Mouse (Mus musculus) lung, embryonic 16.5 days (tissue): ENCODE data around the gene Wbp1l. TPM values are rescaled to one million over a fixed set of nuclear protein-coding genes. Genes with fewer than 3 reads are reported as not detected.

Experiments
- ATAC-seq: fragments of 200-750 bp; cut with Nextera tagmentation; 2 replicates; pipeline ENCODE4 v1.8.0; 2017; ENCODE audit warnings: low read depth, mild to moderate bottlenecking, moderate library complexity
- H3K27ac ChIP-seq: fragments of 300-500 bp; sonication (generic); 2 replicates; pipeline ENCODE4 v1.5.1; 2014; ENCODE audit warnings: mild to moderate bottlenecking, control low read depth, low read length
- H3K27me3 ChIP-seq: fragments of 300-500 bp; sonication (generic); 2 replicates; pipeline ENCODE4 v1.6.1; 2014; ENCODE audit warnings: low read depth, low read length, mixed read lengths; ENCODE audit not compliant: control insufficient read depth, insufficient read depth
- H3K36me3 ChIP-seq: fragments of 300-500 bp; sonication (generic); 2 replicates; pipeline ENCODE4 v1.6.1; 2014; ENCODE audit warnings: low read length; ENCODE audit not compliant: control insufficient read depth, insufficient read depth
- H3K4me1 ChIP-seq: fragments of 300-500 bp; sonication (generic); replicated peaks from 2 replicates; pipeline ENCODE4 v1.6.1; 2014; ENCODE audit warnings: low read length, mixed read lengths; ENCODE audit not compliant: control insufficient read depth, insufficient read depth
- H3K4me2 ChIP-seq: fragments of 300-500 bp; sonication (generic); 2 replicates; pipeline ENCODE4 v1.6.1; 2014; ENCODE audit warnings: low read depth, low read length, control low read depth
- H3K4me3 ChIP-seq: fragments of 300-500 bp; sonication (generic); 2 replicates; pipeline ENCODE4 v1.5.1; 2014; ENCODE audit warnings: mild to moderate bottlenecking, low read length, control low read depth
- H3K9ac ChIP-seq: fragments of 300-500 bp; sonication (generic); 2 replicates; pipeline ENCODE4 v1.6.1; 2014; ENCODE audit warnings: low read length, control low read depth
- H3K9me3 ChIP-seq: fragments of 300-500 bp; sonication (generic); 2 replicates; pipeline ENCODE4 v1.6.1; 2016; ENCODE audit warnings: low read length; ENCODE audit not compliant: control insufficient read depth
- WGBS: fragments of 180-500 bp; shearing (Covaris S2); extraction: QIAGEN DNeasy Blood & Tissue Kit; methylation state at CpG from one replicate; pipeline ENCODE4 v1.1.7; 2014; 5-methylcytosine and 5-hydroxymethylcytosine counted together
- polyA plus RNA-seq: library from polyadenylated mRNA; unstranded; fragments of >200 nt; fragmentation: Nextera tagmentation; extraction: Ambion mirVana; gene quantifications from 2 replicates; pipeline ENCODE4 v1.2.1, GENCODE M21; 2015

The Wbp1l gene
- polyA plus RNA-seq, 1 experiment from 2014 or later, result 43.9 TPM

GRCm38 (mm10) chr19:46697840-46698517, 99.1 kb downstream of the Wbp1l start:
- no peak for ATAC-seq
- no peaks in the 10 kb centered on the region for H3K9me3 ChIP-seq
- H3K9ac ChIP-seq, result no peak overlapping the region
- whole genome bisulfite sequencing, result 51% methylated on average over 19 of the region's 19 CpGs
- 0 out of 2 replicates have a peak, but pooled peaks cover 2% of the 10 kb centered on the region for H3K36me3 ChIP-seq
- no peaks in the 10 kb centered on the region for H3K27me3 ChIP-seq
- H3K4me1 ChIP-seq, result peaks cover 3% of the 10 kb centered on the region; the same call in 1 of the 2 replicates
- H3K4me2 ChIP-seq, result no peak overlapping the region
- no peak overlapping the region for H3K4me3 ChIP-seq
- H3K27ac ChIP-seq, result no peak overlapping the region

- H3K9ac ChIP-seq, result no peak overlapping the region
- no peak for ATAC-seq
- H3K4me2 ChIP-seq, result no peak overlapping the region
- no peaks in the 10 kb centered on the region for H3K27me3 ChIP-seq
- no peak overlapping the region for H3K4me3 ChIP-seq
- H3K36me3 ChIP-seq, result 0 out of 2 replicates have a peak, but pooled peaks cover 2% of the 10 kb centered on the region
- H3K27ac ChIP-seq, result no peak overlapping the region
- no peaks in the 10 kb centered on the region for H3K4me1 ChIP-seq
- 69% methylated on average over 10 of the region's 10 CpGs for WGBS
- H3K9me3 ChIP-seq, result no peaks in the 10 kb centered on the region
Measured at GRCm38 (mm10) chr19:46699011-46699481, 100.2 kb downstream of the Wbp1l start.

GRCm38 (mm10) chr19:46701156-46701555, 102.3 kb downstream of the Wbp1l start:
- WGBS, result 62% methylated on average over 9 of the region's 9 CpGs
- ATAC-seq, result no peak

GRCm38 (mm10) chr19:46705779-46706495, 107.1 kb downstream of the Wbp1l start:
- H3K4me3 ChIP-seq, result no peak overlapping the region
- 52% methylated on average over 7 of the region's 7 CpGs for WGBS
- no peaks in the 10 kb centered on the region for H3K9me3 ChIP-seq
- no peak overlapping the region for H3K4me2 ChIP-seq
- H3K4me1 ChIP-seq, result peaks cover 7% of the 10 kb centered on the region
- 0 out of 2 replicates have a peak, but pooled peaks cover 2% of the 10 kb centered on the region for H3K36me3 ChIP-seq
- no peak overlapping the region for H3K9ac ChIP-seq
- H3K27ac ChIP-seq, result no peak overlapping the region
- no peak for ATAC-seq
- H3K27me3 ChIP-seq, result no peaks in the 10 kb centered on the region

More at GRCm38 (mm10) chr19:46701156-46701555, 102.3 kb downstream of the Wbp1l start:
- Histone ChIP-seq H3K27me3 (no peaks in the 10 kb centered on the region), H3K4me3 (no peak overlapping the region), H3K4me1 (no peaks in the 10 kb centered on the region), H3K9me3 (no peaks in the 10 kb centered on the region), H3K27ac (no peak overlapping the region), H3K36me3 (0 out of 2 replicates have a peak, but pooled peaks cover 2% of the 10 kb centered on the region), H3K9ac (no peak overlapping the region), H3K4me2 (no peak overlapping the region)

- Histone ChIP-seq H3K4me2 (peak overlapping the region; percentile 90), H3K9me3 (no peaks in the 10 kb centered on the region), H3K4me1 (peaks cover 7% of the 10 kb centered on the region), H3K27ac (no peak overlapping the region), H3K27me3 (no peaks in the 10 kb centered on the region), H3K36me3 (no peaks in the 10 kb centered on the region), H3K9ac (peak overlapping the region; percentile 77), H3K4me3 (peak overlapping the region; percentile 60)
- WGBS, result 54% methylated on average over 9 of the region's 9 CpGs
- ATAC-seq, result no peak
Measured at GRCm38 (mm10) chr19:46706540-46707295, 107.8 kb downstream of the Wbp1l start.

Other genes starting within 250 kb of the Wbp1l start
- 1.7 and 1.9 TPM in 2 replicates for gene 2310034G01Rik, start 248.8 kb upstream of the Wbp1l start, polyA plus RNA-seq
- 132 and 137 TPM in 2 replicates for gene Actr1a, start 203.3 kb upstream of the Wbp1l start, polyA plus RNA-seq
- 28.1 and 33.8 TPM in 2 replicates for gene Sufu, start 202.2 kb upstream of the Wbp1l start, polyA plus RNA-seq
- gene Trim8, start 97.4 kb upstream of the Wbp1l start, polyA plus RNA-seq, result 22.4 and 24.9 TPM in 2 replicates
- 113 and 118 TPM in 2 replicates for gene Arl3, start 25.9 kb upstream of the Wbp1l start, polyA plus RNA-seq
- 24.6 and 28.4 TPM in 2 replicates for gene Sfxn2, start 25.7 kb upstream of the Wbp1l start, polyA plus RNA-seq
- gene Cyp17a1, start 74.1 kb downstream of the Wbp1l start, polyA plus RNA-seq, result 0.09 and 0.38 TPM in 2 replicates
- gene Borcs7, start 90.8 kb downstream of the Wbp1l start, polyA plus RNA-seq, result 15.9 and 16.3 TPM in 2 replicates
- gene As3mt, start 108.4 kb downstream of the Wbp1l start, polyA plus RNA-seq, result 34.8 and 35.1 TPM in 2 replicates
- 2.5 and 2.6 TPM in 2 replicates for gene Cnnm2, start 162.5 kb downstream of the Wbp1l start, polyA plus RNA-seq